8 mouse cellular contexts compared by ENCODE assay signal in the genomic region with DNA sequence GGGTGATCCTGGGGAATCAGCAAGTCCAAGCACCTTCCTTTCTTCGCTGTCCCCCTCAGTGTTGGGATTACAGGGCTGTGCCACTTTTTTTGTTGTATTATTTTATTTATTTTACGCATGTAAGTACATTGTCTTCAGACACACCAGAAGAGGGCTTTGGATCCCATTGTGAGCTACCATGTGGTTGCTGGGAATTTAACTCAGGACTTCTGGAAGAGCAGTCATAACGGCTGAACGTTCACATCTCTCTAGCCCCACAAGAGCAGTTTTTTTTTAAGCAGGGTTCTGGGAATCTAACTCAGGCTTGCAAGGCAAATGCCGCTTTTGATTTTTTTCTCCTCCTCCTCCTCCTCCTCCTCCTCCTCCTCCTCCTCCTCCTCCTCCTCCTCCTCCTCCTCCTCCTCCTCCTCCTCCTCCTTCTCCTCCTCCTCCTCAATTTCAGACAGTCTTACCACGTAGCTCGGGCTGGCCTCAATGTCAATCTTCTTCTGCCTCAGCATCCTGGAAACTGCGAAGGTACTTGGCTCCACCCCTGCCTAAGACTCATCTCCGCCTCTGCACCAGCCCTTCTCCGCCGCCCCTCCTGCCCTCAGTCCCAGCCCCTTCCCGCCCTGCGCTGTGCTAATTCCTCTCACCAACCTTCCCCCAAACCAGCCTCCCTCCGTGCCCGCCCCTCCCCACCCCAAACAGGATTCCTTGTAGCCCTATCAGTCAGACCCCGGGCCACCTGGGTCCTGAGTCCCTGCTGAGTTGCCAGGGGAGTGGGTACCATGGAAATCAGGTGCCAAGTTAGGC. TPM values are rescaled to one million over a fixed set of nuclear protein-coding genes. Genes with fewer than 3 reads are reported as not detected.
DNase-seq lines count a peak whose midpoint lies in the region; ATAC-seq and TF ChIP-seq lines count a peak whose summit lies in the region.

No protein-coding gene starts in this region.

- TF ChIP-seq POLR2A in limb, embryonic 14.5 days (IDR thresholded peaks at IDR 0.05; ENCODE audit: borderline replicate concordance, extremely low read depth, insufficient read depth, insufficient read length), result no peak
- no peak for TF ChIP-seq POLR2A in small intestine, adult 2 months (IDR thresholded peaks at IDR 0.05; ENCODE audit: low read depth, low read length)

- no peak for ATAC-seq in heart, embryonic 12.5 days (ENCODE audit: insufficient number of reproducible peaks, low FRiP score)
- ATAC-seq in erythroblast, adult 5-6 weeks (replicated peaks; ENCODE audit: low FRiP score, poor library complexity, severe bottlenecking), result 0 out of 2 replicates have a peak, but pooled peaks have one; percentile 23
- no peak for ATAC-seq in limb, embryonic 14.5 days (ENCODE audit: low FRiP score, low read depth)

- H3K9me3 ChIP-seq in heart, embryonic 12.5 days (replicated peaks), result no peaks in the 10 kb centered on the region
- no peaks in the 10 kb centered on the region for H3K9me3 ChIP-seq in limb, embryonic 14.5 days (ENCODE audit: control insufficient read depth, low read length)

- peak overlapping the region; percentile 34 for H3K4me3 ChIP-seq in heart, embryonic 12.5 days
- peak overlapping the region; percentile 27 for H3K4me3 ChIP-seq in limb, embryonic 14.5 days (replicated peaks; ENCODE audit: low read length)
- H3K4me3 ChIP-seq in small intestine, adult 2 months (ENCODE audit: low read depth, low read length), result peak overlapping the region; percentile 11

- intact Hi-C loops in heart, postnatal 14 days (cut with DNase I), result no loop called here

- DNase-seq in heart, postnatal 14 days, result no peak
- peak; percentile 75 for DNase-seq in ES-CJ7 (ENCODE audit: low read depth, low spot score)
- no peak for DNase-seq in limb, embryonic 14.5 days (ENCODE audit: low spot score)
- no peak for DNase-seq in layer of hippocampus, postnatal 14 days (ENCODE audit: low spot score in 2 of 2)
- no peak for DNase-seq in kidney, postnatal 36 days

- H3K4me2 ChIP-seq in heart, embryonic 12.5 days, result peak overlapping the region; percentile 72
- peak overlapping the region; percentile 50 for H3K4me2 ChIP-seq in limb, embryonic 14.5 days (replicated peaks; ENCODE audit: low read depth, low read length, severe bottlenecking)

- H3K4me1 ChIP-seq in heart, embryonic 12.5 days (replicated peaks), result peaks cover 24% of the 10 kb centered on the region
- peaks cover 13% of the 10 kb centered on the region; the same call in 1 of the 2 replicates for H3K4me1 ChIP-seq in limb, embryonic 14.5 days (ENCODE audit: control insufficient read depth, insufficient read depth, low read length)
- H3K4me1 ChIP-seq in small intestine, adult 2 months (ENCODE audit: control insufficient read depth, insufficient read depth, insufficient read length, low read length), result peaks cover 13% of the 10 kb centered on the region

- TF ChIP-seq CTCF in small intestine, adult 2 months (IDR thresholded peaks at IDR 0.05; ENCODE audit: extremely low read depth, insufficient read length, insufficient replicate concordance, low read depth, low read length), result no peak

- 14% methylated on average over 14 of the region's 16 CpGs for WGBS in heart, embryonic 12.5 days
- 4% methylated on average over 16 of the region's 16 CpGs for WGBS in limb, embryonic 14.5 days
- 7% methylated on average over 16 of the region's 16 CpGs for WGBS in small intestine, adult 2 months

- 0 out of 2 replicates have a peak overlapping the region, but pooled peaks have one; percentile 57 for H3K9ac ChIP-seq in heart, embryonic 12.5 days
- peak overlapping the region; percentile 16; the same call in 1 of the 2 replicates for H3K9ac ChIP-seq in limb, embryonic 14.5 days (ENCODE audit: low read depth, low read length, severe bottlenecking)

- H3K27me3 ChIP-seq in heart, embryonic 12.5 days (replicated peaks), result peaks cover 61% of the 10 kb centered on the region
- peaks cover 22% of the 10 kb centered on the region for H3K27me3 ChIP-seq in limb, embryonic 14.5 days (ENCODE audit: control insufficient read depth, insufficient read depth, low read length)
- H3K27me3 ChIP-seq in small intestine, adult 2 months (ENCODE audit: control insufficient read depth, insufficient read depth, low read length), result no peaks in the 10 kb centered on the region

- H3K27ac ChIP-seq in heart, embryonic 12.5 days (ENCODE audit: poor library complexity, severe bottlenecking), result no peak overlapping the region
- no peak overlapping the region for H3K27ac ChIP-seq in limb, embryonic 14.5 days (replicated peaks; ENCODE audit: low read depth, low read length)
- H3K27ac ChIP-seq in small intestine, adult 2 months (ENCODE audit: insufficient read depth, low read depth, low read length), result no peak overlapping the region

- H3K36me3 ChIP-seq in heart, embryonic 12.5 days, result no peaks in the 10 kb centered on the region
- no peaks in the 10 kb centered on the region for H3K36me3 ChIP-seq in limb, embryonic 14.5 days (ENCODE audit: control insufficient read depth, insufficient read depth, low read length)
- no peaks in the 10 kb centered on the region for H3K36me3 ChIP-seq in small intestine, adult 2 months (ENCODE audit: control insufficient read depth, insufficient read depth, low read length)

RNA-seq across cellular contexts. Expression of gene Fcho1, which starts 3.5 kb away (rescaled TPM):
- polyA plus RNA-seq in heart, embryonic 12.5 days (2016; fragmentation: Nextera tagmentation; extraction: Ambion mirVana), result 1.6 and 2.1 TPM in 2 replicates
- total RNA-seq in heart, postnatal 14 days (2021), result 1 to 10 TPM; 1.4 to 5.7 TPM
- 20.2 and 26.5 TPM in 2 replicates for total RNA-seq in erythroblast, adult 5-6 weeks (2015; ENCODE audit: low replicate concordance)
- 44.8 and 52.8 TPM in 2 replicates for total RNA-seq in erythroblast, adult 5-6 weeks (2017; ENCODE audit: low replicate concordance)
- 10.4 and 11.0 TPM in 2 replicates for polyA plus RNA-seq in limb, embryonic 14.5 days (2012; rRNA removed)
- polyA plus RNA-seq in limb, embryonic 14.5 days (2014; fragmentation: Nextera tagmentation; extraction: Ambion mirVana), result 3.3 and 3.6 TPM in 2 replicates
- polyA plus RNA-seq in small intestine, adult 2 months (2012; rRNA removed), result 11.9 and 20.1 TPM in 2 replicates
- 10 to 100 TPM; 83.1 to 86.4 TPM for total RNA-seq in layer of hippocampus, postnatal 14 days (2021)

RNA-seq across cellular contexts. Expression of gene B3gnt3, which starts 27.4 kb away (rescaled TPM):
- polyA plus RNA-seq in heart, embryonic 12.5 days (2016; fragmentation: Nextera tagmentation; extraction: Ambion mirVana), result 3.4 and 3.7 TPM in 2 replicates
- total RNA-seq in heart, postnatal 14 days (2021), result 10 to 100 TPM in 1 of 2 experiments, 1 to 10 TPM in 1; 9.4 to 11.4 TPM
- total RNA-seq in erythroblast, adult 5-6 weeks (2015; ENCODE audit: low replicate concordance), result 6.1 and 16.5 TPM in 2 replicates
- 11.2 and 12.9 TPM in 2 replicates for total RNA-seq in erythroblast, adult 5-6 weeks (2017; ENCODE audit: low replicate concordance)
- polyA plus RNA-seq in limb, embryonic 14.5 days (2012; rRNA removed), result 1.1 and 1.5 TPM in 2 replicates
- 0.67 and 0.77 TPM in 2 replicates for polyA plus RNA-seq in limb, embryonic 14.5 days (2014; fragmentation: Nextera tagmentation; extraction: Ambion mirVana)
- 180 and 195 TPM in 2 replicates for polyA plus RNA-seq in small intestine, adult 2 months (2012; rRNA removed)
- total RNA-seq in layer of hippocampus, postnatal 14 days (2021), result under 1 TPM; 0.23 to 0.48 TPM

RNA-seq across cellular contexts. Expression of gene Insl3, which starts 40.0 kb away (rescaled TPM):
- polyA plus RNA-seq in heart, embryonic 12.5 days (2016; fragmentation: Nextera tagmentation; extraction: Ambion mirVana), result 2.0 and 2.4 TPM in 2 replicates
- total RNA-seq in heart, postnatal 14 days (2021), result 1 to 10 TPM; 5.0 to 7.0 TPM
- total RNA-seq in erythroblast, adult 5-6 weeks (2015; ENCODE audit: low replicate concordance), result 8.5 TPM in 1 of 2 replicates, not detected in the other
- not detected in 2 replicates for total RNA-seq in erythroblast, adult 5-6 weeks (2017; ENCODE audit: low replicate concordance)
- polyA plus RNA-seq in limb, embryonic 14.5 days (2012; rRNA removed), result 1.8 and 2.5 TPM in 2 replicates
- polyA plus RNA-seq in limb, embryonic 14.5 days (2014; fragmentation: Nextera tagmentation; extraction: Ambion mirVana), result 1.7 TPM in 1 of 2 replicates, not detected in the other
- polyA plus RNA-seq in small intestine, adult 2 months (2012; rRNA removed), result 9.1 and 30.2 TPM in 2 replicates
- total RNA-seq in layer of hippocampus, postnatal 14 days (2021), result 1 to 10 TPM; 2.6 to 3.0 TPM

RNA-seq across cellular contexts. Expression of gene Jak3, which starts 52.9 kb away (rescaled TPM):
- polyA plus RNA-seq in heart, embryonic 12.5 days (2016; fragmentation: Nextera tagmentation; extraction: Ambion mirVana), result 10.6 and 11.8 TPM in 2 replicates
- 10 to 100 TPM; 11.7 to 13.3 TPM for total RNA-seq in heart, postnatal 14 days (2021)
- total RNA-seq in erythroblast, adult 5-6 weeks (2015; ENCODE audit: low replicate concordance), result 1.2 and 1.9 TPM in 2 replicates
- 0.43 and 1.4 TPM in 2 replicates for total RNA-seq in erythroblast, adult 5-6 weeks (2017; ENCODE audit: low replicate concordance)
- 8.0 and 11.1 TPM in 2 replicates for polyA plus RNA-seq in limb, embryonic 14.5 days (2012; rRNA removed)
- polyA plus RNA-seq in limb, embryonic 14.5 days (2014; fragmentation: Nextera tagmentation; extraction: Ambion mirVana), result 5.2 and 5.3 TPM in 2 replicates
- polyA plus RNA-seq in small intestine, adult 2 months (2012; rRNA removed), result 14.3 and 20.3 TPM in 2 replicates
- 1 to 10 TPM; 7.1 to 7.7 TPM for total RNA-seq in layer of hippocampus, postnatal 14 days (2021)

RNA-seq across cellular contexts. Expression of gene Unc13a, which starts 57.5 kb away (rescaled TPM):
- 0.47 and 0.64 TPM in 2 replicates for polyA plus RNA-seq in heart, embryonic 12.5 days (2016; fragmentation: Nextera tagmentation; extraction: Ambion mirVana)
- 1 to 10 TPM in 1 of 2 experiments, under 1 TPM in 1; 0.93 to 1.1 TPM for total RNA-seq in heart, postnatal 14 days (2021)
- not detected in 2 replicates for total RNA-seq in erythroblast, adult 5-6 weeks (2015; ENCODE audit: low replicate concordance)
- total RNA-seq in erythroblast, adult 5-6 weeks (2017; ENCODE audit: low replicate concordance), result 0.17 and 2.4 TPM in 2 replicates
- 0.28 and 0.39 TPM in 2 replicates for polyA plus RNA-seq in limb, embryonic 14.5 days (2012; rRNA removed)
- polyA plus RNA-seq in limb, embryonic 14.5 days (2014; fragmentation: Nextera tagmentation; extraction: Ambion mirVana), result 0.91 and 0.97 TPM in 2 replicates
- 1.6 TPM in 2 replicates for polyA plus RNA-seq in small intestine, adult 2 months (2012; rRNA removed)
- 100 to 1,000 TPM; 268 to 281 TPM for total RNA-seq in layer of hippocampus, postnatal 14 days (2021)

Comparison
In these comparisons a context has a peak if more than half of its experiments do, and no peak if none do; other contexts are left out.
1. RNA of gene B3gnt3, which starts 27.4 kb away (total RNA-seq): 6.1 to 16.5 TPM in erythroblast, adult 5-6 weeks and 9.4 to 11.4 TPM in heart, postnatal 14 days; 0.23 to 0.48 TPM in layer of hippocampus, postnatal 14 days; every median in the first group is over 4 times any median in the second.
2. Peak in every context shown above with its lines, with median percentiles within 50 percentile points of each other: H3K4me3 ChIP-seq.